Mouse (Mus musculus) stomach, embryonic 15.5 days (tissue): Measurements from ENCODE around the gene Ina. TPM values are rescaled to one million over a fixed set of nuclear protein-coding genes. Genes with fewer than 3 reads are reported as not detected.

Experiments used
- ATAC-seq: fragments of 200-750 bp; cut with Nextera tagmentation; 2 replicates; pipeline ENCODE4 v1.8.0; 2017; ENCODE audit warnings: low read depth, moderate number of reproducible peaks, moderate TSS enrichment; ENCODE audit not compliant: insufficient read depth, low FRiP score
- H3K27ac ChIP-seq: fragments of 300-500 bp; sonication (generic); 2 replicates; pipeline ENCODE4 v1.5.1; 2015; ENCODE audit warnings: mild to moderate bottlenecking, inconsistent platforms
- H3K27me3 ChIP-seq: fragments of 300-500 bp; sonication (generic); replicated peaks from 2 replicates; pipeline ENCODE4 v1.6.1; 2015; ENCODE audit warnings: inconsistent platforms
- H3K36me3 ChIP-seq: fragments of 300-500 bp; sonication (generic); 2 replicates; pipeline ENCODE4 v1.6.1; 2015; ENCODE audit warnings: inconsistent platforms
- H3K4me1 ChIP-seq: fragments of 300-500 bp; sonication (generic); 2 replicates; pipeline ENCODE4 v1.6.1; 2015; ENCODE audit warnings: inconsistent platforms
- H3K4me2 ChIP-seq: fragments of 300-500 bp; sonication (generic); 2 replicates; pipeline ENCODE4 v1.6.1; 2015; ENCODE audit warnings: mild to moderate bottlenecking, inconsistent platforms
- H3K4me3 ChIP-seq: fragments of 300-500 bp; sonication (generic); replicated peaks from 2 replicates; pipeline ENCODE4 v1.5.1; 2015; ENCODE audit warnings: inconsistent platforms
- H3K9ac ChIP-seq: fragments of 300-500 bp; sonication (generic); 2 replicates; pipeline ENCODE4 v1.6.1; 2015; ENCODE audit warnings: inconsistent platforms
- H3K9me3 ChIP-seq: fragments of 300-500 bp; sonication (generic); 2 replicates; pipeline ENCODE4 v1.6.1; 2016; ENCODE audit warnings: inconsistent platforms
- WGBS: fragments of 180-500 bp; shearing (Covaris S2); methylation state at CpG from one replicate; pipeline ENCODE4 v1.1.7; 2015; 5-methylcytosine and 5-hydroxymethylcytosine counted together
- polyA plus RNA-seq: library from polyadenylated mRNA; unstranded; fragments of >200 nt; fragmentation: Nextera tagmentation; extraction: Ambion mirVana; gene quantifications from 2 replicates; pipeline ENCODE4 v1.2.1, GENCODE M21; 2015

Gene Ina
- polyA plus RNA-seq, 1 experiment from 2014 or later, result 13.7 TPM

- Histone ChIP-seq H3K27ac (no peak overlapping the region), H3K9ac (no peak overlapping the region), H3K27me3 (no peaks in the 10 kb centered on the region), H3K4me3 (no peak overlapping the region), H3K9me3 (no peaks in the 10 kb centered on the region), H3K36me3 (no peaks in the 10 kb centered on the region), H3K4me2 (no peak overlapping the region), H3K4me1 (no peaks in the 10 kb centered on the region)
- 76% methylated on average over 6 of the region's 6 CpGs for whole genome bisulfite sequencing
- ATAC-seq, result no peak
Observed at GRCm38 (mm10) chr19:47003742-47004511, 10.6 kb upstream of the Ina start.

GRCm38 (mm10) chr19:47005873-47006272 lies 8.6 kb upstream of the Ina start:
- WGBS, result 58% methylated on average over 5 of the region's 5 CpGs

GRCm38 (mm10) chr19:47006321-47006720 lies 8.2 kb upstream of the Ina start:
- 0% methylated on average over 4 of the region's 4 CpGs for WGBS
- ATAC-seq, result no peak
- no peaks in the 10 kb centered on the region for H3K9me3 ChIP-seq

More at GRCm38 (mm10) chr19:47005873-47006272, 8.6 kb upstream of the Ina start:
- Histone ChIP-seq H3K9me3 (no peaks in the 10 kb centered on the region), H3K27me3 (no peaks in the 10 kb centered on the region), H3K9ac (no peak overlapping the region), H3K36me3 (no peaks in the 10 kb centered on the region), H3K4me2 (no peak overlapping the region), H3K27ac (no peak overlapping the region), H3K4me3 (no peak overlapping the region), H3K4me1 (no peaks in the 10 kb centered on the region)
- no peak for ATAC-seq

GRCm38 (mm10) chr19:47009420-47009819 lies 5.1 kb upstream of the Ina start:
- Histone ChIP-seq H3K36me3 (no peaks in the 10 kb centered on the region), H3K9ac (no peak overlapping the region), H3K4me1 (peaks cover 5% of the 10 kb centered on the region), H3K9me3 (no peaks in the 10 kb centered on the region), H3K27me3 (peaks cover 20% of the 10 kb centered on the region), H3K4me3 (no peak overlapping the region), H3K27ac (no peak overlapping the region), H3K4me2 (no peak overlapping the region)
- 82% methylated on average over 7 of the region's 7 CpGs for WGBS
- ATAC-seq, result no peak

More at GRCm38 (mm10) chr19:47006321-47006720, 8.2 kb upstream of the Ina start:
- H3K4me1 ChIP-seq, result no peaks in the 10 kb centered on the region
- H3K9ac ChIP-seq, result no peak overlapping the region
- H3K4me2 ChIP-seq, result no peak overlapping the region
- no peak overlapping the region for H3K27ac ChIP-seq
- H3K36me3 ChIP-seq, result no peaks in the 10 kb centered on the region
- no peaks in the 10 kb centered on the region for H3K27me3 ChIP-seq
- no peak overlapping the region for H3K4me3 ChIP-seq

GRCm38 (mm10) chr19:47009943-47010342 lies 4.6 kb upstream of the Ina start:
- no peak for ATAC-seq
- Histone ChIP-seq H3K4me3 (no peak overlapping the region), H3K27ac (no peak overlapping the region), H3K4me2 (no peak overlapping the region), H3K36me3 (no peaks in the 10 kb centered on the region), H3K9me3 (no peaks in the 10 kb centered on the region), H3K4me1 (peaks cover 10% of the 10 kb centered on the region), H3K9ac (no peak overlapping the region), H3K27me3 (peaks cover 26% of the 10 kb centered on the region)
- WGBS, result 78% methylated on average over 5 of the region's 5 CpGs

GRCm38 (mm10) chr19:47012521-47013130 lies 1.9 kb upstream of the Ina start:
- Histone ChIP-seq H3K9me3 (no peaks in the 10 kb centered on the region), H3K27me3 (peaks cover 43% of the 10 kb centered on the region), H3K27ac (no peak overlapping the region), H3K4me3 (no peak overlapping the region), H3K4me1 (peaks cover 19% of the 10 kb centered on the region), H3K4me2 (no peak overlapping the region), H3K9ac (no peak overlapping the region), H3K36me3 (no peaks in the 10 kb centered on the region)
- ATAC-seq, result no peak
- WGBS, result 86% methylated on average over 15 of the region's 15 CpGs

GRCm38 (mm10) chr19:47013340-47014158 lies 949 bp upstream of the Ina start:
- Histone ChIP-seq H3K4me1 (peaks cover 19% of the 10 kb centered on the region), H3K36me3 (no peaks in the 10 kb centered on the region), H3K27me3 (peaks cover 52% of the 10 kb centered on the region), H3K4me3 (no peak overlapping the region), H3K27ac (no peak overlapping the region), H3K4me2 (no peak overlapping the region), H3K9me3 (no peaks in the 10 kb centered on the region), H3K9ac (no peak overlapping the region)
- no peak for ATAC-seq
- 10% methylated on average over 20 of the region's 20 CpGs for WGBS

- Histone ChIP-seq H3K27ac (no peak overlapping the region), H3K27me3 (peaks cover 56% of the 10 kb centered on the region), H3K9ac (no peak overlapping the region), H3K4me1 (peaks cover 19% of the 10 kb centered on the region), H3K4me3 (peak overlapping the region; percentile 40), H3K9me3 (no peaks in the 10 kb centered on the region), H3K36me3 (no peaks in the 10 kb centered on the region), H3K4me2 (peak overlapping the region; percentile 92)
- ATAC-seq, result no peak
- WGBS, result 2% methylated on average over 11 of the region's 11 CpGs
Observed at GRCm38 (mm10) chr19:47014159-47014446, 395 bp upstream of the Ina start.

- 1% methylated on average over 37 of the region's 37 CpGs for WGBS
- peaks cover 56% of the 10 kb centered on the region for H3K27me3 ChIP-seq
Observed at GRCm38 (mm10) chr19:47015396-47015795, 898 bp downstream of the Ina start.

GRCm38 (mm10) chr19:47015965-47016364 lies 1.5 kb downstream of the Ina start:
- Histone ChIP-seq H3K4me2 (peak overlapping the region; percentile 92; the same call in 1 of the 2 replicates), H3K27me3 (peaks cover 56% of the 10 kb centered on the region), H3K4me3 (peak overlapping the region; percentile 40; the same call in 1 of the 2 replicates), H3K27ac (no peak overlapping the region), H3K9ac (no peak overlapping the region), H3K36me3 (no peaks in the 10 kb centered on the region), H3K9me3 (no peaks in the 10 kb centered on the region), H3K4me1 (peaks cover 19% of the 10 kb centered on the region)
- ATAC-seq, result no peak
- WGBS, result 5% methylated on average over 9 of the region's 9 CpGs

More at GRCm38 (mm10) chr19:47015396-47015795, 898 bp downstream of the Ina start:
- ATAC-seq, result no peak
- Histone ChIP-seq H3K4me1 (peaks cover 19% of the 10 kb centered on the region), H3K36me3 (no peaks in the 10 kb centered on the region), H3K4me3 (peak overlapping the region; percentile 40), H3K4me2 (peak overlapping the region; percentile 92), H3K9me3 (no peaks in the 10 kb centered on the region), H3K9ac (no peak overlapping the region), H3K27ac (no peak overlapping the region)

GRCm38 (mm10) chr19:47016487-47016886 lies 2.0 kb downstream of the Ina start:
- under 1% methylated on average over 15 of the region's 15 CpGs for WGBS
- Histone ChIP-seq H3K9me3 (no peaks in the 10 kb centered on the region), H3K36me3 (no peaks in the 10 kb centered on the region)

GRCm38 (mm10) chr19:47017831-47018230 lies 3.3 kb downstream of the Ina start:
- WGBS, result 4% methylated on average over 3 of the region's 3 CpGs
- Histone ChIP-seq H3K4me1 (peaks cover 19% of the 10 kb centered on the region), H3K4me3 (no peak overlapping the region), H3K9ac (no peak overlapping the region), H3K9me3 (no peaks in the 10 kb centered on the region), H3K36me3 (no peaks in the 10 kb centered on the region), H3K27me3 (peaks cover 51% of the 10 kb centered on the region), H3K4me2 (no peak overlapping the region), H3K27ac (no peak overlapping the region)
- ATAC-seq, result no peak

More at GRCm38 (mm10) chr19:47016487-47016886, 2.0 kb downstream of the Ina start:
- peaks cover 56% of the 10 kb centered on the region for H3K27me3 ChIP-seq
- no peak overlapping the region for H3K9ac ChIP-seq
- H3K4me3 ChIP-seq, result peak overlapping the region; percentile 6; the same call in 1 of the 2 replicates
- H3K27ac ChIP-seq, result no peak overlapping the region
- H3K4me1 ChIP-seq, result peaks cover 19% of the 10 kb centered on the region
- ATAC-seq, result no peak
- no peak overlapping the region for H3K4me2 ChIP-seq
